Mouse (Mus musculus) liver, adult 2 months (tissue): ENCODE measurements around the gene Cmip. TPM values are rescaled to one million over a fixed set of nuclear protein-coding genes. Genes with fewer than 3 reads are reported as not detected.

Experiments
- DNase-seq: peaks from one replicate; pipeline ENCODE4 v3.0.0-alpha.2; 2011; ENCODE audit warnings: low read depth, low spot score; ENCODE audit errors: extremely low read depth
- H3K27ac ChIP-seq: fragments of 200-500 bp; replicated peaks from 2 replicates; pipeline ENCODE4 v1.5.1; 2012; ENCODE audit warnings: low read depth, mild to moderate bottlenecking, control low read depth, inconsistent platforms, low read length; ENCODE audit not compliant: insufficient read depth
- H3K27me3 ChIP-seq: fragments of 200-500 bp; 2 replicates; pipeline ENCODE4 v1.6.1; 2012; ENCODE audit warnings: mild to moderate bottlenecking, moderate library complexity, low read length, inconsistent platforms; ENCODE audit not compliant: control insufficient read depth, insufficient read depth
- H3K36me3 ChIP-seq: fragments of 200-500 bp; 2 replicates; pipeline ENCODE4 v1.6.1; 2012; ENCODE audit warnings: low read length, inconsistent platforms; ENCODE audit not compliant: control insufficient read depth, insufficient read depth
- H3K4me1 ChIP-seq: fragments of 200-500 bp; 2 replicates; pipeline ENCODE4 v1.6.1; 2011; ENCODE audit warnings: low read length; ENCODE audit not compliant: control insufficient read depth, insufficient read depth
- H3K4me3 ChIP-seq: fragments of 200-500 bp; 2 replicates; pipeline ENCODE4 v1.5.1; 2011; ENCODE audit warnings: low read depth, mild to moderate bottlenecking, control low read depth, low read length, moderate library complexity; ENCODE audit not compliant: insufficient read depth
- H3K79me2 ChIP-seq: fragments of 200-500 bp; 2 replicates; pipeline ENCODE4 v1.6.1; 2012; ENCODE audit warnings: inconsistent platforms, mild to moderate bottlenecking, low read length, moderate library complexity; ENCODE audit not compliant: control insufficient read depth, insufficient read depth
- H3K9ac ChIP-seq: fragments of 200-500 bp; 2 replicates; pipeline ENCODE4 v1.6.1; 2012; ENCODE audit warnings: low read depth, mild to moderate bottlenecking, control low read depth, inconsistent platforms, low read length
- CTCF ChIP-seq: fragments of 200-500 bp; IDR thresholded peaks from 2 replicates; pipeline ENCODE4 v1.5.1; 2011; ENCODE audit warnings: low read depth, low read length, control low read depth
- POLR2A ChIP-seq: fragments of 200-500 bp; IDR thresholded peaks from 2 replicates; pipeline ENCODE4 v1.6.1; 2011; ENCODE audit warnings: low read length, control low read depth; ENCODE audit not compliant: insufficient read depth; ENCODE audit errors: extremely low read depth
- whole genome bisulfite sequencing: fragments of 180-500 bp; shearing (Covaris S2); methylation state at CpG from one replicate; pipeline ENCODE4 v1.1.7; 2018; 5-methylcytosine and 5-hydroxymethylcytosine counted together
- polyA plus RNA-seq: library from polyadenylated mRNA; depleted of rRNA; stranded (reverse); fragments of >200 nt; gene quantifications from 2 replicates; pipeline ENCODE4 v1.2.3, GENCODE M21; 2012
- total RNA-seq: library from RNA; depleted of rRNA; stranded (reverse); fragments of >200 nt; gene quantifications from 2 replicates; pipeline ENCODE4 v1.2.3, GENCODE M21; 2014

Cmip gene
- total and polyA plus RNA-seq, 2 experiments: 8.8 to 21.0 TPM

DNA sequence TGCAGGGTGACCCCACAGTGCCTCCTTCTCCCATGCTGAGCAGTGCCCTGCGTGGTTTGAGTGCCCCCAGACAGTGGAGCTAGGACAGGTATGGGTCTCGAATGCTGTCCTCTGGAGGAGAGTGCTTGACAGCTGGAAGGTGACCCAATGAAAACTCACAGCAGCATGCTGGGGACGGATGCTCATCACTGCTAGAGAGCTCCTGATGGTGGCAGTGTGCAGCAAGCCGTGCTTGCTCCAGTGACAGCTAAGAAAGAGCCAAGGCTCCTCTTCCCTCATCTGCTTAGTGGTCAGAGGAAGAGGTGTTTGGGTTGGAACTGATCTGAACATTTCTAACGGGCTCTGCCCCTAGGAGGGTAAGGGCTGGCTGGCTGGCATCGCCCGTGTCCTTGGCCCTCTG, 109.6 kb downstream of the Cmip start:
- H3K9ac ChIP-seq: no peak overlapping the region
- no peak overlapping the region for H3K4me3 ChIP-seq
- DNase-seq: no peak
- H3K4me1 ChIP-seq: peaks cover 33% of the 10 kb centered on the region
- peak; percentile 48; the same call in 1 of the 2 replicates for TF ChIP-seq CTCF
- no peak for TF ChIP-seq POLR2A
- no peaks in the 10 kb centered on the region for H3K36me3 ChIP-seq
- WGBS: 68% methylated on average over 7 of the region's 7 CpGs
- H3K27ac ChIP-seq: no peak overlapping the region
- H3K27me3 ChIP-seq: no peaks in the 10 kb centered on the region
- H3K79me2 ChIP-seq: peaks cover 55% of the 10 kb centered on the region

DNA sequence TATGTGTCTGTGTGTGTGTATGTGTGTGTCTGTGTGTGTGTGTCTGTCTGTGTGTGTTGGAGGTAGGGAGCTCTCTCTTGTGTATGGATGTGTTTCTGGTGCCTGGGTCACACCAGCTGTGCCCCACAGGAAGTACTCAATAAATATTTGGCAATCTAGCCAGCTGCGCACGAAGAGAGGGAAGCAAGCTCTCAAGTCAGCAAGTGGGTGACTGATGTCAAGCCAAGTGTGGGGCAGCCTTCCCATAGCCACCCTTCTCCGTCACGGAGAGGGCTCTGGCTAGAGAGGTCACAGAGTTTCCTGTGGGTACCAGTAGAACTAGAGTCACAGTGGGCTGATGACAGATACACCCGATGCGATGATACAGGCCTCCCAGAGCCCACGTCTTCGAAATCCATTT, 110.6 kb downstream of the Cmip start:
- DNase-seq: no peak

GRCm38 (mm10) chr8:117368781-117369180, 111.9 kb downstream of the Cmip start:
- Histone ChIP-seq H3K4me3 (no peak overlapping the region), H3K4me1 (peaks cover 23% of the 10 kb centered on the region), H3K79me2 (peaks cover 58% of the 10 kb centered on the region), H3K9ac (no peak overlapping the region), H3K27me3 (no peaks in the 10 kb centered on the region), H3K27ac (no peak overlapping the region), H3K36me3 (no peaks in the 10 kb centered on the region)
- 8% methylated on average over 8 of the region's 8 CpGs for WGBS
- TF ChIP-seq CTCF (no peak), POLR2A (no peak)
- peak; percentile 90 for DNase-seq

More for the DNA sequence above, 110.6 kb downstream of the Cmip start:
- Histone ChIP-seq H3K4me3 (no peak overlapping the region), H3K4me1 (peaks cover 29% of the 10 kb centered on the region), H3K27ac (no peak overlapping the region), H3K79me2 (peaks cover 63% of the 10 kb centered on the region), H3K36me3 (no peaks in the 10 kb centered on the region), H3K9ac (no peak overlapping the region), H3K27me3 (no peaks in the 10 kb centered on the region)
- 46% methylated on average over 8 of the region's 8 CpGs for WGBS
- TF ChIP-seq POLR2A: no peak
- no peak for TF ChIP-seq CTCF

DNA sequence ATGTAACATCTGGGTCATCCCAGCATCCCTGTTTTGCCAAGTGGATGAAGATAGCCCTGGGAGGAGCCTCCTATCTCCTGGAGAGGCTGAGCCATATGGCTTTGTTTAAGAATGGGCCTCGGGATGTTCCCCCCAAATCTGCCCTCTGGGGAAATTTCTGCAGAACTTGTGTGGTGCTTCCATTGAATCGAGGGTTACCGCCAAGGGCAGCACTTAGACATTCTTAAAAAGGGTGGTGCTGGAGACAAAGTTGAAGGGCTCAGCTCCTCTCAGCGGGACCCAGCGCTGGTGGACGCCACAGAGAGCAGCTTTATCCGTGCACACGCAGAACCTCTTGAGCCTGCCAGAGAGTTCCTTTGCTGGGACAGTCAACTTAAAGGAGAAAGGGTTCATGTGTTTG, 113.1 kb downstream of the Cmip start:
- WGBS: 90% methylated on average over 8 of the region's 8 CpGs
- Histone ChIP-seq H3K27me3 (no peaks in the 10 kb centered on the region), H3K9ac (no peak overlapping the region), H3K36me3 (no peaks in the 10 kb centered on the region), H3K79me2 (peaks cover 61% of the 10 kb centered on the region), H3K27ac (no peak overlapping the region), H3K4me3 (no peak overlapping the region), H3K4me1 (peaks cover 23% of the 10 kb centered on the region)
- no peak for DNase-seq
- TF ChIP-seq POLR2A: no peak
- no peak for TF ChIP-seq CTCF

DNA sequence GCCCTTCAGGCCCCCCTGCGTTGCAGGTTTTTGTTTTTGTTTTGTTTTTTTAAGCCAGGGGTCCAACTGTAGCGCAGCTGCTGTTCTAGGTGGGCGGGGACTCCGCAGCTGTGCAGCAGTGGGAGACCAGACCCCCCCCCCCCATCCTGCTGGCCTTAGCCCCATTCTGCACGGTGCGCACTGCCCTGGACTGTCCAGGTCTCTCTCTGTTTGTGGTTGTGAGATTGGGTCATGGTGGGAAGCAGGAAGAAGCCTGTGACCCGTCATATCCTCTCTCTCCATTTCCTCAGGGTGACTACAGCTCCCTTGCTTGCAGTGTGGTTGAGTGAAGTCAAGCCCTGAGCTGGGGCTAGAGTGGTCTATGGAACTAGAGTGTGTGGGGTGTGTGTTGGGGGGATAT, 114.3 kb downstream of the Cmip start:
- WGBS: 82% methylated on average over 7 of the region's 7 CpGs
- no peaks in the 10 kb centered on the region for H3K27me3 ChIP-seq
- H3K79me2 ChIP-seq: peaks cover 65% of the 10 kb centered on the region
- peaks cover 23% of the 10 kb centered on the region for H3K4me1 ChIP-seq
- no peaks in the 10 kb centered on the region for H3K36me3 ChIP-seq
- no peak overlapping the region for H3K9ac ChIP-seq
- H3K27ac ChIP-seq: no peak overlapping the region
- no peak overlapping the region for H3K4me3 ChIP-seq
- TF ChIP-seq POLR2A: no peak
- TF ChIP-seq CTCF: no peak
- DNase-seq: no peak

- DNase-seq: no peak
- Histone ChIP-seq H3K36me3 (no peaks in the 10 kb centered on the region), H3K27ac (no peak overlapping the region), H3K79me2 (peaks cover 64% of the 10 kb centered on the region), H3K27me3 (no peaks in the 10 kb centered on the region), H3K4me1 (peaks cover 23% of the 10 kb centered on the region), H3K9ac (no peak overlapping the region), H3K4me3 (no peak overlapping the region)
- 94% methylated on average over 12 of the region's 12 CpGs for WGBS
- TF ChIP-seq CTCF: no peak
- TF ChIP-seq POLR2A: no peak
Measured at GRCm38 (mm10) chr8:117372070-117372469, 115.2 kb downstream of the Cmip start.
